Mouse (Mus musculus) myocyte (in vitro differentiated cells): ENCODE measurements around the gene Alg12. TPM values are rescaled to one million over a fixed set of nuclear protein-coding genes. Genes with fewer than 3 reads are reported as not detected.

Source experiments
- H3K27me3 ChIP-seq: one replicate; pipeline ENCODE4 v1.6.1; 2011; ENCODE audit not compliant: control insufficient read depth, insufficient read depth, insufficient read length
- H3K36me3 ChIP-seq: one replicate; pipeline ENCODE4 v1.6.1; 2011; ENCODE audit not compliant: control insufficient read depth, insufficient read depth
- H3K4me2 ChIP-seq: one replicate; pipeline ENCODE4 v1.6.1; 2011; ENCODE audit warnings: low read depth, control low read depth
- H3K4me3 ChIP-seq: one replicate; pipeline ENCODE4 v1.5.1; 2011; ENCODE audit warnings: mild to moderate bottlenecking, control low read depth, moderate library complexity
- H3K79me2 ChIP-seq: one replicate; pipeline ENCODE4 v1.6.1; 2011; ENCODE audit not compliant: control insufficient read depth, insufficient read depth
- H3ac ChIP-seq: one replicate; pipeline ENCODE4 v1.6.1; 2011; ENCODE audit not compliant: control insufficient read depth, insufficient read length
- CEBPB ChIP-seq: IDR thresholded peaks from 2 replicates; pipeline ENCODE4 v1.6.1; 2011; ENCODE audit warnings: mild to moderate bottlenecking, moderate library complexity; ENCODE audit not compliant: poor library complexity, insufficient read depth, severe bottlenecking
- E2F4 ChIP-seq: IDR thresholded peaks from one replicate; pipeline ENCODE4 v1.6.1; 2011; ENCODE audit warnings: mild to moderate bottlenecking, control low read depth, moderate library complexity; ENCODE audit not compliant: insufficient read depth
- MAX ChIP-seq: IDR thresholded peaks from one replicate; pipeline ENCODE4 v1.6.1; 2011; ENCODE audit warnings: low read depth, mild to moderate bottlenecking, control low read depth
- MYOD1 ChIP-seq, 3 experiments: IDR thresholded peaks; one replicate each; pipeline ENCODE4 v1.6.1; 2011; ENCODE audit warnings: control low read depth in 2 of 3, low read depth in 2 of 3, mild to moderate bottlenecking in 2 of 3, moderate library complexity in 1 of 3; ENCODE audit not compliant: insufficient read length in 2 of 3, control insufficient read depth in 1 of 3
- MYOG ChIP-seq, 3 experiments: IDR thresholded peaks; one replicate each; pipeline ENCODE4 v1.6.1; 2011; ENCODE audit warnings: control low read depth in 2 of 3, low read depth in 2 of 3, mild to moderate bottlenecking in 2 of 3; ENCODE audit not compliant: insufficient read length in 2 of 3, control insufficient read depth in 1 of 3, insufficient read depth in 1 of 3
- POLR2A ChIP-seq: IDR thresholded peaks from one replicate; pipeline ENCODE4 v1.6.1; 2011; ENCODE audit warnings: low read depth, mild to moderate bottlenecking, control low read depth, moderate library complexity; ENCODE audit not compliant: insufficient read length
- POLR2AphosphoS2 ChIP-seq: IDR thresholded peaks from one replicate; pipeline ENCODE4 v1.6.1; 2011; ENCODE audit warnings: low read depth, control low read depth; ENCODE audit not compliant: insufficient read length
- REST ChIP-seq: IDR thresholded peaks from one replicate; pipeline ENCODE4 v1.6.1; 2011; ENCODE audit warnings: mild to moderate bottlenecking, control low read depth, moderate library complexity; ENCODE audit not compliant: insufficient read depth, insufficient read length
- SRF ChIP-seq: IDR thresholded peaks from one replicate; pipeline ENCODE4 v1.6.1; 2011; ENCODE audit warnings: low read depth; ENCODE audit not compliant: control insufficient read depth, insufficient read length
- TCF12 ChIP-seq: IDR thresholded peaks from one replicate; pipeline ENCODE4 v1.6.1; 2011; ENCODE audit warnings: mild to moderate bottlenecking, control low read depth; ENCODE audit not compliant: poor library complexity, insufficient read depth, severe bottlenecking
- TCF3 ChIP-seq: IDR thresholded peaks from one replicate; pipeline ENCODE4 v1.6.1; 2011; ENCODE audit warnings: low read depth, control low read depth; ENCODE audit not compliant: insufficient read length
- USF1 ChIP-seq: IDR thresholded peaks from one replicate; pipeline ENCODE4 v1.6.1; 2011; ENCODE audit warnings: low read depth, mild to moderate bottlenecking, control low read depth, moderate library complexity
- polyA plus RNA-seq: library from polyadenylated mRNA; unstranded; fragments of >200 nt; fragmentation: generic; extraction: Trizol; gene quantifications from one replicate; pipeline ENCODE4 v1.2.1, GENCODE M21; 2012; ENCODE audit warnings: missing spikeins

Alg12 gene
- polyA plus RNA-seq, 1 experiment = 15.0 TPM

- no peaks in the 10 kb centered on the region for H3K79me2 ChIP-seq
- no peak for TF ChIP-seq SRF
- TF ChIP-seq MYOG (IDR thresholded peaks at IDR 0.05; ENCODE audit: control insufficient read depth in 1 of 3, insufficient read depth in 1 of 3, insufficient read length in 2 of 3, low read depth in 2 of 3) = peak in 1 of 3 experiments; percentile 1
- no peaks in the 10 kb centered on the region for H3K36me3 ChIP-seq
- H3K27me3 ChIP-seq = no peaks in the 10 kb centered on the region
- H3K4me2 ChIP-seq = no peak overlapping the region
- H3K4me3 ChIP-seq = no peak overlapping the region
- H3ac ChIP-seq = no peak overlapping the region
Observed at GRCm38 (mm10) chr15:88850146-88850826, 31.2 kb upstream of the Alg12 start.

- Histone ChIP-seq H3K4me3 (no peak overlapping the region), H3ac (no peak overlapping the region), H3K27me3 (no peaks in the 10 kb centered on the region), H3K79me2 (no peaks in the 10 kb centered on the region), H3K36me3 (no peaks in the 10 kb centered on the region), H3K4me2 (no peak overlapping the region)
- TF ChIP-seq MYOD1 (IDR thresholded peaks at IDR 0.05; ENCODE audit: control insufficient read depth in 1 of 3, insufficient read length in 2 of 3, low read depth in 2 of 3) (no peak), USF1 (no peak), MYOG (IDR thresholded peaks at IDR 0.05; ENCODE audit: control insufficient read depth in 1 of 3, insufficient read depth in 1 of 3, insufficient read length in 2 of 3, low read depth in 2 of 3) (no peak), SRF (no peak), CEBPB (no peak), POLR2A (no peak), POLR2AphosphoS2 (no peak), TCF3 (no peak), E2F4 (no peak)
Observed at GRCm38 (mm10) chr15:88849621-88850020, 30.5 kb upstream of the Alg12 start.

GRCm38 (mm10) chr15:88848661-88849060 lies 29.5 kb upstream of the Alg12 start:
- no peak overlapping the region for H3K4me2 ChIP-seq
- TF ChIP-seq POLR2A (no peak), USF1 (no peak), E2F4 (no peak), CEBPB (no peak), MYOG (IDR thresholded peaks at IDR 0.05; ENCODE audit: control insufficient read depth in 1 of 3, insufficient read depth in 1 of 3, insufficient read length in 2 of 3, low read depth in 2 of 3) (no peak), TCF12 (no peak)
- H3K4me3 ChIP-seq = no peak overlapping the region
- H3ac ChIP-seq = no peak overlapping the region
- H3K79me2 ChIP-seq = no peaks in the 10 kb centered on the region
- no peaks in the 10 kb centered on the region for H3K36me3 ChIP-seq
- H3K27me3 ChIP-seq = no peaks in the 10 kb centered on the region

- Histone ChIP-seq H3K36me3 (no peaks in the 10 kb centered on the region), H3K4me2 (no peak overlapping the region), H3ac (no peak overlapping the region), H3K27me3 (no peaks in the 10 kb centered on the region), H3K79me2 (no peaks in the 10 kb centered on the region), H3K4me3 (no peak overlapping the region)
- TF ChIP-seq POLR2A (no peak), CEBPB (no peak), SRF (no peak), MAX (no peak), POLR2AphosphoS2 (no peak), TCF3 (no peak), REST (no peak), MYOG (IDR thresholded peaks at IDR 0.05; ENCODE audit: control insufficient read depth in 1 of 3, insufficient read depth in 1 of 3, insufficient read length in 2 of 3, low read depth in 2 of 3) (no peak), E2F4 (no peak), MYOD1 (IDR thresholded peaks at IDR 0.05; ENCODE audit: control insufficient read depth in 1 of 3, insufficient read length in 2 of 3, low read depth in 2 of 3) (no peak), TCF12 (no peak), USF1 (no peak)
Observed at GRCm38 (mm10) chr15:88844966-88845365, 25.8 kb upstream of the Alg12 start.

DNA sequence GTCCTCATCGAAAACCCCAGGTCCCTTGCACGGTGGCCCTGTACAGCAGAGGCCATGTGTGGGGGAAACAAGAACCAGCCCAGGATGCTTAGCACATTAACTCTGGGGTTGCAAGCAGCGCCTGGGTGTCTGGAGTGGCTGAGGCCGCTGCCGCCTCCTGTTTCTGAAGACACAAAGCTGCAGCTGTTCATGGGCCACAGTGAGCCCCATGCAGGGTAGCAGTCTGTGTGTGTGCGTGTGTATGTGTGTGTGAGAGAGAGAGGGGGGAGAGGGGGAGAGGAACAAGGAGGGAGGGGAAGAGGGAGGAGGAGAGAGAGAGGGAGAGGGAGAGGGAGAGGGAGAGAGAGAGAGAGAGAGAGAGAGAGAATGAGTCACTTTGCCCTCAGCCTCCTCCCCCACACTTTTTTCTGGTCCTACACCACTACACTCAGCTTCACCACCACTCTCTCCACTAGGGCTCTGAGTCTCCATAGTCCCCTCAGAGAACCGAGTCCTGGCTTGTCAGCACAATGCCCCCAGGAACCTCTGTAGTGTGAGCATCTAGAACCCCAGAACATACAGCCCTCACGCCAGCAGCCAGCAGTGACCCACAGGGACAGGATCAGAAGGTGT lies 24.5 kb upstream of the Alg12 start:
- H3K27me3 ChIP-seq = no peaks in the 10 kb centered on the region
- TF ChIP-seq MYOD1 (IDR thresholded peaks at IDR 0.05; ENCODE audit: control insufficient read depth in 1 of 3, insufficient read length in 2 of 3, low read depth in 2 of 3) (peak; percentile 81 to 97 (median 97)), TCF12 (peak; percentile 55), SRF (no peak), CEBPB (no peak), MYOG (IDR thresholded peaks at IDR 0.05; ENCODE audit: control insufficient read depth in 1 of 3, insufficient read depth in 1 of 3, insufficient read length in 2 of 3, low read depth in 2 of 3) (peak; percentile 94 to 98 (median 96)), TCF3 (peak; percentile 45)

More for the DNA sequence above, 24.5 kb upstream of the Alg12 start:
- Histone ChIP-seq H3K4me2 (peak overlapping the region; percentile 61), H3K36me3 (no peaks in the 10 kb centered on the region), H3K4me3 (no peak overlapping the region), H3K79me2 (no peaks in the 10 kb centered on the region), H3ac (no peak overlapping the region)
